Mouse (Mus musculus): ENCODE data around the gene Keap1. TPM values are rescaled to one million over a fixed set of nuclear protein-coding genes. Genes with fewer than 3 reads are reported as not detected.
A peak's percentile ranks its signal among the peaks of the same experiment; 100 is the strongest.

Keap1 gene
- total and polyA plus RNA-seq, 2 experiments from 2014 or later: 67.0 to 72.7 TPM

DNA sequence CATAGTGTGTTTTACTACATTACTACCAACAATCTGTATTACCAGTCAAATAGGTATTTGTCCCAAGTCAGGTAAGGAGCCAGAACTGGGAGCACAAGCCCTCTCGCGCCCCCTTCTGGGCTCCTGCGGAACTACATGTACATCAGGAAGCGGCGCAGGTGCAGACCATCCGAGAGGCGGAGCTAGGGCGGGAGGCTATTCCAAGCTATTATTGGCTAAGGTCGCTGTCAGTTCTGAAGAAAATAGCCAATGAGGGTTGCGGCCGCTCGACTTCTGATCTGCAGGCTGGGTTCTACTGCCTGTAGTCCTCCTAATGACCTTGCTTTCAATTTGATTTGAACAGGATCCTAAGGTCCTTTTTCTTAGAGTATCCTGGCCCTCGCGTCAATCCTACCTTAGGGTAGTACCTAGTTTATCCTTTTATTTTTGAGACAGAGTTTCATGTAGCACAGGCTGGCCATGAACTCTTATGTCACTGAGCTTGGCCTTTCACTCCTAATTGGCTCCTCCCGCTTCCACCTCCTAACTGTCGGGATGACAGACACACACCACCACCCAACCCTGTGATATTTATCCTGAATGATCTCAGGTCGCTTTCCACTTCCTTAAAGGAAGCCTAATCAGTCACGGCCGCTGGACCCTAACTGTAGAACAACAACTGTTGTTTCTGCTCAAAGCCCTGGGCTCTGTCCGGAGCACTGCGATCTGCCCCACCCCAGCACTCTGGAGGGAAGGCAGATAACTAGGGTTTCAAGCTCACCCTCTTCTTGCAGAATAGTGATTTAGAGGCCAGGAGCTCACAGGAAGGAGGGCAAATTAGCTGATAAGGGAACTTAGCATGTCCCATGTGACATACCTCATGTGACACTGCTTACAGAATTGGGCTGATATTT, 18.4 kb downstream of the Keap1 start:
- H3K4me1 ChIP-seq (ENCODE audit: insufficient read depth): peaks cover 10% of the 10 kb centered on the region
- peak; percentile 91 for TF ChIP-seq CTCF (IDR thresholded peaks at IDR 0.05; ENCODE audit: low read depth)
- WGBS: 13% methylated on average over 21 of the region's 21 CpGs

DNA sequence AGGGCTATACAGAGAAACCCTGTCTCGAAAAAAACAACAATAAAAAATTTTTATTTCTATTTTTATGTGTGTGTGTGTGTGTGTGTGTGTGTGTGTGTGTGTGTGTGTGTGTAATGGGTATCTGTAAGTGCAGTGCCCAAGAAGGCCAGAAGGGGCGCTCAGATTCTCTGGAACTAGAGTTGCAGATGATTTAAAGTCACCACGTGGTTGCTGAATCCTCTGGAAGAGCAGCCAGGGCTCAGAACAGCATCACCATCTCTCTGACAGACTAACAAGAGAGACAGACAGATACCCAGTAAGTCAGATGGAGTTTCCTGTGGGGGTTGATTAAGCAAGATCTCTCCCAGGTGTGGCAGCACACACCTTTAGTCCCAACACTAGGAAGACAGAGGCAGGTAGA, 19.3 kb downstream of the Keap1 start:
- 52% methylated on average over 3 of the region's 3 CpGs for WGBS
- no peaks in the 10 kb centered on the region for H3K27me3 ChIP-seq (ENCODE audit: insufficient read depth, low read length)
- no peak overlapping the region for H3K27ac ChIP-seq (ENCODE audit: low read depth, low read length)
- peak; percentile 43 for DNase-seq
- ATAC-seq: no peak
- H3K4me3 ChIP-seq (ENCODE audit: low read depth, low read length): no peak overlapping the region
- H3K4me1 ChIP-seq (ENCODE audit: insufficient read depth): peaks cover 10% of the 10 kb centered on the region
- TF ChIP-seq CTCF (IDR thresholded peaks at IDR 0.05; ENCODE audit: low read depth): peak; percentile 18; the same call in 1 of the 2 replicates
- H3K9ac ChIP-seq: no peak overlapping the region
- H3K36me3 ChIP-seq (ENCODE audit: insufficient read depth): no peaks in the 10 kb centered on the region
- H3K4me2 ChIP-seq (ENCODE audit: low read depth): no peak overlapping the region
- no peaks in the 10 kb centered on the region for H3K9me3 ChIP-seq (ENCODE audit: low read length)

More for the DNA sequence above, 18.4 kb downstream of the Keap1 start:
- peak overlapping the region; percentile 45 for H3K4me2 ChIP-seq (ENCODE audit: low read depth)
- no peaks in the 10 kb centered on the region for H3K36me3 ChIP-seq (ENCODE audit: insufficient read depth)
- peak overlapping the region; percentile 26 for H3K4me3 ChIP-seq (ENCODE audit: low read depth, low read length)
- no peaks in the 10 kb centered on the region for H3K27me3 ChIP-seq (ENCODE audit: insufficient read depth, low read length)
- no peak overlapping the region for H3K27ac ChIP-seq (ENCODE audit: low read depth, low read length)
- peak; percentile 93 for DNase-seq
- H3K9ac ChIP-seq: no peak overlapping the region
- no peaks in the 10 kb centered on the region for H3K9me3 ChIP-seq (ENCODE audit: low read length)
- ATAC-seq: peak; percentile 93

DNA sequence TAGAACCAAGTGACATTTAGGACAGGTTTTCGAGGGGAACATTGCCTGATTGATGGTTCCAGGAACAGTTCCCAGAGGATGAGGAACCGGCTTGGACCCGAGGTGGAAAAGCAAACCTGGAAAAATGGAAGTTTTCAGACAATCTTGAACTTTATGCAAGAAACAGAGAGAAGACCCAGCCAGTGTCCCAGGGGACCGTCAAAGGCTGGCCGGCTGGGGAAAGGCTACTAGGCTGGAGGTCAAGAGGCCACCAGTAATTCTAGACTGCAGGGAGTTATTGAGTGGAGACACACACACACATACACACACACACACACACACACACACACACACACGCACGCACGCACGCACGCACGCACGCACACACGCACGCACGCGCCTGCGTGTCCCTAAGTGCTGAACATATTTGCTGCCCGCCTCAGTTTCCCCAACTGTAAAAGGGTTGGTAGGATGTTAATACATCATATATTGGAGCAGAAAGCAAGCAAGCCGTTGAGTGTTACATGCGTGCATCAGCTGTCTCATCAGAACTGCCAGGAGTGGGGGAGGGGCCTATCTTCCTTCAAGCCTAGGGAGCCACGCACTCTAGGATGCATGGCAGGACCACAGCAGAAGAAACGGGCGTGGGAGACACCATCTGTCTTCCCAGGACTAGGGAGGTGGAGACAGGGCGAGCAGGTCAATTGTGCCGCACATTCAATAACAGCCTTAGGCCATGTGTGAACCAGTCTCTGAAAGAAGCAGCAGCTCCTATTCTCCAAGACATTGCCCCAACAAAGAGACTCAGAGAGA, 22.9 kb downstream of the Keap1 start:
- peak; percentile 47 for ATAC-seq
- H3K27me3 ChIP-seq (ENCODE audit: insufficient read depth, low read length): no peaks in the 10 kb centered on the region
- peaks cover 12% of the 10 kb centered on the region for H3K36me3 ChIP-seq (ENCODE audit: insufficient read depth)
- peak; percentile 66 for DNase-seq
- no peak overlapping the region for H3K27ac ChIP-seq (ENCODE audit: low read depth, low read length)
- H3K9ac ChIP-seq: no peak overlapping the region
- H3K4me2 ChIP-seq (ENCODE audit: low read depth): no peak overlapping the region
- H3K4me3 ChIP-seq (ENCODE audit: low read depth, low read length): no peak overlapping the region
- H3K4me1 ChIP-seq (ENCODE audit: insufficient read depth): peaks cover 9% of the 10 kb centered on the region
- no peak for TF ChIP-seq CTCF (IDR thresholded peaks at IDR 0.05; ENCODE audit: low read depth)
- no peaks in the 10 kb centered on the region for H3K9me3 ChIP-seq (ENCODE audit: low read length)
- 62% methylated on average over 20 of the region's 25 CpGs for WGBS

DNA sequence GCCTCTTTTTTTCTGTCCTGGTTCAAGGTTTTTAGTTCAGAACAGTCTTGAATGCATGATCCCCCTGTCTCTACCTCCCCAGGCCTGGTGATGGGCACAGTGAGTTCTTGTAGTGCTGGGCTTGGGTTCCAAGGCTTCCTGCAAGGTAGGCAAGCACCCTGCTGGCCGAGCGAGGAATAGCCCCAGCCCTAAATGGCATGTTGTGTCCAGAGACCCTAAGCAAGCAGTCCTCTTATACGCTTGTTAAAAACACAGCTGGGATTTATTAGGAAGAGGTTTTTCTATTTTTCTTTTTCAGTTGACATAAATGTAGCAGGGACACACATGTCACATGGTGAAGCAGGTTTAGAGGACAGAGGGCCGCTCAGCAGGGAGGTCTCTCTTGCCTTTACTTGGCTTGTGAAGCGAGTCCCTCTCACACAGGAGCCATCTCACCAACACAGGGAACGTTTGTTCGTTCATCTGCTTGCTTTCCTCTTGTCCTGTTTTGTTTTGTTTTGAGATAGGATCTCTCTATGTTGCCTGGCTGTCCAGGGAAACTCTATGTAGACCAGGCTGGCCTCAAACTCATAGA, 25.5 kb downstream of the Keap1 start:
- Histone ChIP-seq H3K27me3 (ENCODE audit: insufficient read depth, low read length) (no peaks in the 10 kb centered on the region), H3K9me3 (ENCODE audit: low read length) (no peaks in the 10 kb centered on the region), H3K36me3 (ENCODE audit: insufficient read depth) (peaks cover 22% of the 10 kb centered on the region), H3K4me2 (ENCODE audit: low read depth) (no peak overlapping the region), H3K4me1 (ENCODE audit: insufficient read depth) (0 out of 2 replicates have a peak, but pooled peaks cover 3% of the 10 kb centered on the region), H3K9ac (no peak overlapping the region), H3K4me3 (ENCODE audit: low read depth, low read length) (no peak overlapping the region), H3K27ac (ENCODE audit: low read depth, low read length) (no peak overlapping the region)
- no peak for DNase-seq
- peak; percentile 63 for TF ChIP-seq CTCF (IDR thresholded peaks at IDR 0.05; ENCODE audit: low read depth)
- WGBS: 43% methylated on average over 7 of the region's 7 CpGs
- ATAC-seq: no peak

DNA sequence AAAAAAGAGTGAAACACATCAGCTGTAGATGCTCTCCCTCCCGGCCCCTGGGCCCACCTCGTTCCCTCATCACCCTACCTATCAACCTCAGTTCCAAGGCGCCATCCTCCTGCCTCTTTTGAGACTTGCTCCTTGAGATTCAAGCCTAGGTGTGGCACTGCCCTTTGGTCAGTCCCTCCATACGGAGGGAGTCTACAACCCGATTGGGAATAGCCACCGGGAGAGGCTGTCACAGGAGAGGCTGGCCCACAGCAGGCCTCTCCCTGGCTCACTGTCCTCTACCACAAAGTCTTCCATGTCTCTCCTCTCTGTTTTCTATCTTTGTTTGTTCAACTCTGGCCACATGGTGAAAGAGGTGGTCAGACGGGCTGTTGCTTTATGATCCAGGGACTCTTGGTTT, 27.5 kb downstream of the Keap1 start:
- no peak overlapping the region for H3K4me2 ChIP-seq (ENCODE audit: low read depth)
- TF ChIP-seq CTCF (IDR thresholded peaks at IDR 0.05; ENCODE audit: low read depth): no peak
- H3K4me3 ChIP-seq (ENCODE audit: low read depth, low read length): no peak overlapping the region
- H3K9me3 ChIP-seq (ENCODE audit: low read length): no peaks in the 10 kb centered on the region
- no peaks in the 10 kb centered on the region for H3K27me3 ChIP-seq (ENCODE audit: insufficient read depth, low read length)
- 83% methylated on average over 7 of the region's 7 CpGs for WGBS
- H3K36me3 ChIP-seq (ENCODE audit: insufficient read depth): peaks cover 34% of the 10 kb centered on the region
- ATAC-seq (no peak), DNase-seq (no peak)
- no peak overlapping the region for H3K27ac ChIP-seq (ENCODE audit: low read depth, low read length)
- 0 out of 2 replicates have a peak, but pooled peaks cover 3% of the 10 kb centered on the region for H3K4me1 ChIP-seq (ENCODE audit: insufficient read depth)
- no peak overlapping the region for H3K9ac ChIP-seq

DNA sequence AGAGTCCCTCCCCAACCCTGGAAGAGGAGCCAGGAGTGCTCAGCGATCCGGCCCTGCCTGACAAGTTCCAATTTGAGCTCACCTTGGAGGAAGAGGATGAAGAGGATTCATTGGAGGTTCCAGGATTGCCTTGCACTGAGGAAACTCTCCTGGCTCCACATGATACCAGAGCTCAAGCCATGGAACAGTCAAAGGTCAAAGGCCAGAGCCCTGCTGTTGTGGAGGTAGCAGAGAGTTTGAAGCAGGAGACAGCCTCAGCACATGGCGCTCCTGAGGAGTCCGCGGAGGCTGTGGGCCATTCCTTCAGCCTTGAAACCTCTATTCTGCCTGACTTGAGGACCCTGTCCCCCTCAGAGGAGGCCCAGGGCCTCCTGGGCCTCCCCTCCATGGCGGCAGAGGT, 28.3 kb downstream of the Keap1 start:
- no peak overlapping the region for H3K4me3 ChIP-seq (ENCODE audit: low read depth, low read length)
- H3K4me1 ChIP-seq (ENCODE audit: insufficient read depth): no peaks in the 10 kb centered on the region
- H3K27me3 ChIP-seq (ENCODE audit: insufficient read depth, low read length): no peaks in the 10 kb centered on the region
- H3K4me2 ChIP-seq (ENCODE audit: low read depth): no peak overlapping the region
- DNase-seq (no peak), ATAC-seq (no peak)
- TF ChIP-seq CTCF (IDR thresholded peaks at IDR 0.05; ENCODE audit: low read depth): no peak
- no peak overlapping the region for H3K27ac ChIP-seq (ENCODE audit: low read depth, low read length)
- no peaks in the 10 kb centered on the region for H3K9me3 ChIP-seq (ENCODE audit: low read length)
- peaks cover 39% of the 10 kb centered on the region for H3K36me3 ChIP-seq (ENCODE audit: insufficient read depth)
- WGBS: 81% methylated on average over 6 of the region's 6 CpGs
- no peak overlapping the region for H3K9ac ChIP-seq

Measured in forebrain, postnatal 0 days (tissue).